Mouse (Mus musculus): ENCODE measurements around the gene Rasl11a.

DNA sequence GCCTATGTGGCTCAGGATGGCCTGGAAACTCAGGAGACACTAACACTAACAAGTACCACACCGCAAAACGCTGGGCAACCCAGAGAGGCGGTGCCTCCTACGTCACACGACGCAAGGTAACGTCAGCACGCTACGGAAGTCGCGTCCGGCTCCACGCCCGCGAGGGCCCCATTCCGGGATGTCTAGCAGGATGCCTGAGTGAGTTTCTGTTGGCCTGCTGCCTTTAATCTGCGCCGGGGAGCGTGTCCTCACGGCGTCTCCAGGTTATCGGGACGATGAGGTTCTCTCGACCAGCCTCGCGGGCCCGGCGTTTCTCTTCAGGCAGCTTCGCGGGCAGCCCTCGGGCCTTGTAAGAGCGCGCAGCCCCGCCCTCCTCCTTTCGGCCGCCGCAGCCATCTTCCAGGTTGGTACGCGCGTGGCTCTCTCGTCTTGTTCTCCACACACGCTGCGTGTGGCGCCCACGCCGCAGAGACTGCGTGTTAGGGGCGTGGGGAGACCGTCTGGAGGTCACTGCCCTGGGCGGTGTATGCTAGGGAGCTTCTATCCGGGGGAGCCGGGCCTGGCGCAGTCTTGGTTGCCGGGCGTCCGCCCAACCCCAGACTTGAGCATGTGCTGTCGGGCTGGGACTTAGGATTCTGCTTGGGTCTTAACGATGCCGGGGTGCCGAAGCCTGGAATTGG lies 12.0 kb upstream of the Rasl11a start, which contains the start of gene Rpl21:
- TF ChIP-seq CTCF (IDR thresholded peaks at IDR 0.05; ENCODE audit: extremely low read depth, insufficient read length, insufficient replicate concordance, low read depth, low read length) (no peak), POLR2A (IDR thresholded peaks at IDR 0.05; ENCODE audit: low read depth, low read length) (peak; percentile 90)

All from small intestine, adult 2 months (tissue).